Mouse (Mus musculus) CD8-positive naive resting alpha-beta T cell, adult 2 months (primary cell): Measurements from ENCODE around the gene Prr5l.

Source experiments
- DNase-seq, 2 experiments: peaks; one replicate each; pipeline ENCODE4 v3.0.0; 2022; ENCODE audit warnings: low read depth in 2 of 2, low spot score in 2 of 2

Gene Prr5l

DNA sequence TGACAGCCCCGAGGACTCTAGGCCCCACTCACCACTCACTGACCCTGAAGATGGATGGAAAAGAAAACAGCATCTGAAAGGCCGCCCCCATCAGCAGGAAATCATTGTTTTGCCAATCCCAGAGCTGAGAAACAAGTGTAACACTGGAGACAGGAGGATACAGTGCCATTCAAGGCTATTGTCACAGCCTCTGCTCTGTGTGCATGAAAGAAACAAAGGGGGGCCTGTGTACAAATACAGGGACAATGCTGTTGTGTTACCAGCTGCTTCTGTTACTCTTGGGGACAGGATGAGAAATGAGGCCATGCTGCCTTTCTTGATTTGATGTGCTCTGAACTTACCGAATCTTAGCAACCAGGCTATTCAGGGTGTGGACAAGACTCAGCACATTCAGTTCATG is at the start of gene Prr5l:
TSS of gene Prr5l (minus strand) at position 30 of the 400 bp plus-strand sequence.
- DNase-seq: no peak

DNA sequence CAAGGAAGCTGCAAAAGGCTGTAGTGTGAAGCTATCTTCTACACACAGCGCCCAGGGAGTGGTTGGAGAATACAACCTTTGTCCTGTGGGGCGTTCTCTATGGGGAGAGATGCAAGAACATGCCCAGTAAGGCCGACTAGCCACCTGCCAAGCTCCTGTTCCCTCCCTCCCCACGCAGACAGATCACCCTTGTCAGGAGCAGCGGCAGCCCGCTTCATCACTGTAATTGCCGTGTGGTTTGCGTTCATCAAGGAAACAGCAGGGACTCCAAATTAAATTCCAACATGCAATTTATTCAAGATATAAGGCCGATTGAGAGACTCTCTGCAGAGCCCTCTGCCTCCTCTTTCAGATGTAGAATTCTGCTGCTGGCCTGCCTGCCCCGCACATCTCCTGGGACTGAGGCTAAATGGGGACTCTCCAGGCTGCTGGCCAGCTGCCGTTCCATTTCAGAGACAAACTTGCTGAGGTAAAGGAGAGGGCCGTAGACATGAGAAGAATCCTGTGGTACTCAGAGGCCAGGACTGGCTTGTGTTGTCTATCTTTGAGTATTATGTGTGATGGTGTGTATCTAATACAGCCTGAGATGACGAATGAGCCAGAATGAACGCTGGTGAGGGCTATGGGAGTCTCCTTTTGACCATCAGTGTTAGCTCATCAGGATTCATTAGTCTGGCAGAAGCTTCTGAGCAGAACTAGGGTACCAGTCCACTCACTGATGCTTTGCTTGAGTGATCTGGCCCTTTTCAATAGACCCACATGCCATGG is 49.5 kb upstream of the Prr5l start:
- DNase-seq: no peak

DNA sequence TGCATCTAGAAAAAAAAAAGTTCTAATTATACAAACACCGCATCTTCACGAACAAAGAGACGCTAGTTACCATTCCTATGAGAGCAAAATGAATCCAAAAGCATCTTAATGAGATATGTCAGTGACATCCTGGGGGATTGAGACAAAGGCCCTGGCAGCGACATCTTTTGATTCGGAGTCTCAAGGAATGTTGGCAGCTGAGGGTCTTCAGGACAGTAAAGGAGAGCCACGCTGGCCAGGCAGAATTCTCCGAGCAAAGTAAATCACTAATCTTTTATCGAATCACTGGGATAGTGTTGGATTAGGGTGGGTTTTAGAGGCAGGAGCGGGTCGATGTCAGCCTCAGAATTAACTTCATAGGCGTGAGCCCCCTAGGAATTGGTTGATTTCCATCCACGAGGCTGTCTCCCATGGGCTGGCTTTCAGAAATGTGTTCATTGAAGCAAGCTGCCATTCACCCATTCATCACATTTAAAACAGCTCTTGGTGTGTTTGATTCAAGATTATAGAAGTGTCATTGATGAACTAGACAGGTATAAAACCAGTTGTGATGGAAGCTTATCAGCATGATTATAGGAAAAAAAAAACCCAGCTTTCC is 42.9 kb upstream of the Prr5l start:
- no peak for DNase-seq

DNA sequence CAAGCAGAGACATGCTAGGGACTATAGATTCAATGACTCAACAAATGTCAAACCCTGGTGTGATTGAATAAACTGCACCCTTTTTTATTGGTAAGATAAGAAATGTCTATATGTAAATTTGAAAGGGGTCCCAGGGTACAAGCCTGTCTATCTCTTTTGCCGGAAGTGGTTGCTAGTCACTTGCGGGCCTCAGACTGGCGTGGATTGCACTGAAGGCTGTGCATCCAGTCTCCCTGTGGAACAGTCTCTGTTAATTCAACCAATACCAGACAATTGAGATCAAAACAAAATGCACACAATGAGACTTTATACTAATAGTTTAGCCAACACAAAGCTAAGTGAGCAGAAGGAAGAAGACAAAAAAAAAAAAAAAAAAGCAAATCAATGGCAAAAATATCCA is 42.4 kb upstream of the Prr5l start:
- DNase-seq: no peak

DNA sequence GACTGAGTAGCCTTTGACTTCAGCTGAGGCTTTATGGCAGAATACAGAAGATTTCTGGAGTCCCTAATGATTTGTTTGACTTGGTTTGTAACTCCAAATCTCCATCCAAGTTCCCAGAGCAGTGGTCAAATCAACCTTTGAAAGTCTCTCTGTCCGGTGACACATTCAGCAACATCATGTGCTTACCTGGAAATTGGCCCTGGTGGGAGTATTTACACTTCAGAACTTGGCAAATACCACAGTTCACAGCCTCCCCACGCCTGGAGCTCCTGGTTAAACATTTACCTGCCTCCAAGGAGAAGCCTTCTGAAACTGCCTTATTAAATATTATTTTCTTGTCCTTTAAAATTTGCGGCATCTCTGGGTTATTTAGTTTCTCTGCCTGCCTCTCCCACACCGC is 40.4 kb upstream of the Prr5l start:
- no peak for DNase-seq

DNA sequence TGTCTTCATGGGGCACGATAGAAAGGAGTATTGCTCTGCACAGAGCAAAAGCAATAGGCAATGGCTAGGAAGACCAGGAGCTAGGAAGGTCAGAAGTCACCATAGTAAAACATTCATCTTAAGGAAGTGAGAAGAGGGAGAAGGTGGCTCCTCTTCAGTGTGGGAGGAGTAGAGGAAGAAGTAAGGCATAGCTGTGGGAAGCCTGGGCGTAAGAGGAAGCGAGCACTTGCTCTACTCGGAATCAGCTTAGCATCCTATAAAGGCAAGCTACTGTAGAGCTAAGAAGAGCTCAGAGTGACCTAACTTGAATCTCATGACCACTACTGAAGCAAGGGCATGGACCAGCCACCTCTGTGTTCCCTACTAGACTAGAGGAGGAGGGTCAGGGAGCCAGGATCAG is 39.5 kb upstream of the Prr5l start:
- no peak for DNase-seq

DNA sequence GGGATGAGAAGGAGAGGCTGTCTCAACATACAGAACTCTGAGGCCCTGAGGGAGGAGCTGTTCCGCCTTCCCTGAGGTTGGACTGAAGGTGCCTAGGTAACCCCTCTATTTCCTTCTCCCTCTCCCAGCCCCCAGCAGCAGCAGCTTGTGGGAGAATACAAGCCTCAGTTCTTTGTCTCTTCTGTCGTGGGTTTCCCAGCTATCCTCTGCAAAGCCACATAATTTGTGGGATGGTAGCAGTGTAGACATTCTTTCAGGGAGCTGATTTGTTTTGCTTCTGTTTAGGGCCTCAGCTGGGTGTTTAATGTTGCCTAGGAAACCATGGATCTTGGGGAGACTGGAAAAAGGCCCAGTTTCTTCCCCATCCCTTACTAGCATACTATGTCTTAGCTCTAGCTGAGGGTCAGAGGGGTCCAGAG is 37.3 kb upstream of the Prr5l start:
- no peak for DNase-seq

DNA sequence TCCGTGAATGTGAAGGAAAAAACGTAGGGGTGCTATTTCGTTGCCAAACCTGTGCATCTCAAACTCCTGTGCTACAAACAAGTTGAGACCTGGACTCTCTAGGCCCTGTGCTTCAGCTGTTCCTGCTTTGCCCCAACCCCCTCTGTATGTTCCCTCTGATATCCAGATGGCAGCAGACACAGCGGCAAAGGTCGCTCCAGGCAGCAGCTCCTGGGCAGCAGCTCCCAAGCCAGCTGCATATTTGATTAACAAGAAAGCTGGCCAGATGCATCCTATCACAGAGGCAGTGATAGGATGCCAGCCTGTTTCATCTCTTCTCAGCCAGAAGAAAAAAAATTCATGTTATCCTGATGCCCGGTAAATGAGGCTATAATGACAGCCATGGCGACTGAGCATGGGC is 35.7 kb upstream of the Prr5l start:
- DNase-seq: no peak

DNA sequence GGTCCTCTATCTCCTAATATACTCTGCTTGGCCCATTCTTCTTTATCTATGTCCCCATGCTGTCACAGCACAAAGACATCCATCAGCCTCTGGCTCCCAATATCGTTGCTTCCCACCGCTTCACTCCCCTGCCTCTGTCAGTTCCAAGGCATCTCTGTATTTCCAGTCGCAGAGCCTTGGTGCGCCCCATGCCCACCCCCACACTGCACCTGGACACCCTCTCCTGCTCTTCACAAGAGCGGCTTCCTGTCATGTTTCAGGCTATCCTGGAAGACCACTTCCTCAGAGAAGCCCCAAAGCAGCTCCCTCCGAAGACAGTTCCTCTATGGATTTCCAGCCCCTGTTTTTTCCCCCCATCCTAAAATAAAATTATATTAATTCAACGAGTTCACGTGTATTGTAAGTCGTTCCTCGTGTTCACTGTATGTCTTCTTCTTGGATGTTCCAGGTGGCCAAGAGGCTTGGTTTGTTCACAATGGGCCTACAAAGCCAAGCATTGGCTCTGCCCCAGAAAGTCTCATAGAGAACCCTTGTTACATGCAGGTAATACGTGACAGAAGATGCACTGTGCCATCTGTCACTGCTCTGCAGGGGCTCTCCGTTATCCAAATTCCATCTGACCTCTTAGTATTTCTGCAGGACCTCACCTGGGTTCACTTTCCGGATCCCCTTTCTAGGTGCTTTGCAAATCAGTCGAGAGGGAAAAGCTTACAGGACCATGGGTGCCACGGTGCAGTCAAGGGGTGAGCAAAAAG is 26.7 kb upstream of the Prr5l start:
- no peak for DNase-seq

DNA sequence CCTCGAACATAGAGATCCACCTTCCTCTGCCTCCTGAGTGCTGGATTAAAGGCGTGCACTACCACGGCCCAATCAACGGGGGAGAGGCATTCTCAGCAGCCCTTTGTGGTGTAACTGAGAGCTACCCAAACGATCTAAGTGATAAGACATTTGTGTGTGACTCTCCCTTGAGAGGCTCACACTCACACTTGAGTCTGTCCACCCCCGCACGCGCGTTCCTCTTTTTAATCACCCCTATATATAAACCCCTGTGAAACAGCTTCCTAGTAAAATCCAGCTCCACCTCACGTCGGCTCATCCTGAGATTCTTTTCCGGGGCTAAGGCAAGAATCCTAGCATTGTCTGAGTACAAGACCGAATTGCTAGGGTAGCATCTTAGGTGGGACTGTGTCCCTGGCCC is 25.9 kb upstream of the Prr5l start:
- no peak for DNase-seq

DNA sequence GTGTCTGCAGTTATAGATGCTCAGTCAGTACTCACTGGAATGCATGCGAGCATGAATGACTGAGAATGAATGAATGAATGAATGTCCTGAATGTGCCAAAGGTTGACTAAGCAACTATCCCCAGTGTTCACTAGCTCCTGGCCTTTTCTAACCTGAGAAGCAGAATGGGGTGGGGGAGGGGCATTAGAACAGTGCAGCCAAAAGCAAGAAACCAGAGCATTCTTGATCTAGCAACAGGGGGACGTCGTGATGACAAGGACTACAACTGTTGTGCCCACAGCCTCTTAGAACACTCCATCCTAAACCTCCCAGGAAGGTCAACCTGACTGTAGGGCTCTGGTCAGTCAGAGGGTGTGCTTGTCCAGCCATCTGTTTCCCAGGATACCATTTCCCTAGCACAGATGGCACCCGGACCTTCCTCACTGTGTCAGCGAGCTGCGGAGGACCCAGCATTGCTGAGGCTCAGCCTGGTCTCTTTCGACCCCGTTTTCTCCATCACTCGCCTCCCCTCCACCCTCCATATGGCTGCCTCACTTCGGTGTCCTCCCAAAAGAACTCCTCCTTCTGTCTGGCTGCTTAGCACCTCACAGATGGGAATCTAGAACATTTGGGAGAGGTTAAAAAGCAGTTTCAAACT is 24.7 kb upstream of the Prr5l start:
- no peak for DNase-seq

DNA sequence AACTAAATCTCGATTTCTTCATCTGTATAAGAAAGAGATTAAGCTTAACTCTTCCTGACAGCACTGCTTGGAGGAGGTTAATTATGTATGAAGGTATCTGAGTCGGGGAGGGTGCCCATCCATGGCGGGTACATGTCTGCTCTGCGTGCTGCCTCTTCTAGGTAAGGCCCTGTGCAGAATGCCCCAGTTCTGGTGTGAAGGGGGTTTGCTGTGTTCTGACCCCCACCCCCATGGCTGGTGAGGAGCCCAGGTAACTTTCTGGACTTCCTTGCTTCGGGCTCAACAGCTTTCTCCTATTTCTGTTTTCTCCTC is 23.5 kb upstream of the Prr5l start:
- DNase-seq: no peak

DNA sequence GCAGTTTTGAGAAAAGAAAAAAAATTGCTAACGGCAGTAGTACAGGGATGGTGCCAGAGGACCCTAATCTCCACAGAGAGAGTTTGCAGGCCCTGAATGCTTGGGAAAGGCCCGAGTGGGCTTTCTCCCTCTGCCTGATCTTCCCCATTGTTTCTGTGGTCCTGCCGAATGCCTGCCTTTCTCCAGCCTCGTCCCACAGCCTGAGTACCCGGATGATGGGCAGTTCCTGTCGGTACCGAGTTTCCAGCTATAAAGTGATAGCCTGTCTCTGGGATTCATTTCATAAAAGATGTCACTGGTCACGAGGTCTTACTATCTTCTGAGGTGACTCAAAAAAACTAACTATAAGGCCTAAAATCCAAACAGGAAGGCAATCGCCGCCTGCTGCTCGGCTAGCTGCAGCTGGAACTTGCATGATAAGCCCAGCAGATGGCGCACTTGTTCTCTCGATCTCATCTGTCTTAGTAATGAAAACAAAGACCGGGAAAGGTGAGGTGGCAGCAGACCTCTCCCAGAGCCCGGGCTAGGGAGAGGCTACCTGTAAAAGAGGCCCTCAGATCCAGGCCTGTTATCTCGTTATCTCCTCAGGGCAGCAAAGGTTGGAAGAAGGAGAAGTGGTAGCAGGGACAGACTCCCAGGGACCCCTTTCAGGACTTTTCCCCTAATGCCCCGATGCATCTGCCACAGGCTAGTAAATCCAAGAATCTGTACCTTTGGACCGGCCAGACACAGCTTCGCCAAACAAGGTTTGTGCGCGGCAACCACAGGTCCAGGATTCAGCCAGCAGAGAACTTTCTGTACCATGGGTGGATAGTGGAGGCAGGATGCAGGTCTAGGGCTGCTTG is 22.9 kb upstream of the Prr5l start:
- peak; percentile 45 to 66 for DNase-seq

DNA sequence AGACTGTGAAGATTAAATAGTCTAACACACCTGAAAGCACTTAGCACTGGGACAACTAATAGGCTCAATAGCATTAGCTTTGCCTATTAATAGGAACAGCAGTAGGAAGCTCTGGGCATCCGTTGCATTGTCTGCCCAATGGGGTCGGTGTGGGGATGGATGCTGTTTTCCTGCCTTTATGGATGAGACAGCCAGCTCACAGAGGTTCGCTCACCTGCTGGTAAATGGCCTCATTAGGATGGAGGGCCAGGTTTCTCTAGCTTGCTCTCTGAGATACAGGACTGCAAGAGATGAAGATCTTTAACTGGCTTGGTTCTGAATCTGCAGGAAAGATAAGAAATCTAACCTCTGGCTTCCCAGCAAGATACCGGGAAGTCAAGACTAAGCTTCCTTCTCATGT is 19.4 kb upstream of the Prr5l start:
- DNase-seq: no peak

DNA sequence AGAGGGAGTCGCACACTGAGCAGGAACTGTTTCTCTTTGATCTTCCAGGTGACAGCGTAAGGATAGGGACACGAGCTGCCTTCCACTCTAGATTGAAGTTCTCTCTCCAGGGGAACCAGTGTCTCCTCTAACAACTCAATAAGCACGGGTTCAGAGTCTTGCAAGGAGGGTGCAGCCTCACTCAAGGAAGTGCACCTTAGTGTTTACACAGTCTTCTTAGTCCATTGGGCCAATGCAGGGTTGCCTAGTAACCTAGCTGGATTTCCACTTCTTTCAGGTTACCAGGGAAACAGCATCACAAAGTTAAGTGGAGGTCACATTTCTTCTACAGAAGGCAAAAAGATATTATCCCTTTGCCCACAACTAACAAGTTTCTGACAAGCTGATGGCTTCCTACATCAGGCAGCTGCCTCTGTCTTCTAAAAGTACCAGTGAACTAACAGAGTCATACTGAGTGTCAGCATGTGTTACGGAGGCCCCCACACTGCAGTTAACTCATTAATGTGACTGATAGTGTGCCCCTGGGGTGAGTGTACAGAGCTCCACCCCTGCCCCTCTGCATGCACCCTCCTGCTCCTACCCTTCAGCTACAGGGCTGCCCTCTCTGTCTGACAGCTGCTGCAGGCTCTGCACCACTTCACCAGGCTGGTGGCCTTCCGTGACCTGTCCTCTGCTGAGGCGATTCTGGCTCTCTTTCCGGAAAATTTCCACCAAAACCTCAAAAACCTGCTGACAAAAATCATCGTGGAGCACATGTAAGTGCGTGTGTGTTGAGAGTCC is 13.8 kb upstream of the Prr5l start:
- no peak for DNase-seq

DNA sequence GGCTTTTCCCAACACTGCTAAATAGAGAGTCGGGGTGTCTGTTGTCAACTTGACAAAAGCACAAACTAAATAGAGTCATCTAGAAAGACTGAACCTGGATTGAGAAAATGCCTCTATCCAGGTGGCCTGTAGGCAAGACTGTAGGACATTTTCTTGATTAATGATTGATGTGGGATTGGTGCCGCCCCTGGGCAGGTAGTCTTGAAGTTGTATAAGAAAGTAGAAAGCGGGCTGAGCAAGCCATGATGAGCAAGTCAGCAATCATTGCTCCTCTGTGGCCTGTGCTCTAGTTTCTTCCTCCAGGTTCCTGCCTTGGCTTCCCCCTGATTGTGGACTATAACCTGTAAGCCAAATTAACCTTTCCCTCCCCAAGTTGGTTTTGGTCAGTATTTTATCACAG is 11.3 kb upstream of the Prr5l start:
- no peak for DNase-seq

DNA sequence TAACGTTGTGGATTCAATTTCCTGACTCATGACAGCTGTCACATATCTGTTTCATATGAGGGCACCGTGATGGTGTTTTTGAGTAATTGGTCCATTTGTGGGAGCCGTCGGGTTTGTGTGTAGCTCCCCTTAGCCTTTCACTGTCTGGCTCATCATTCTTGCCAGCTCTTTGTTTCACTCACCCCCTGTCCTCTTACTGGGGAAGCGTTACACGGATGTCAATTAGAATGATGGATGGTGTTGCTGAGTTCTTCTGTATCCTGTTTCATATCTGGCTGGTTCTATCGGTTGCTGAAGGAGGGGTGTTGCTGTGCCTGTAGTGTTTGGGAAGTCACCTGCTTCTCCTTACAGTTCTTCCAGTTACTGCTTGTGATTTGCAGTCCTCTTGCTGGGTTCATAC is 8.3 kb upstream of the Prr5l start:
- DNase-seq: no peak

DNA sequence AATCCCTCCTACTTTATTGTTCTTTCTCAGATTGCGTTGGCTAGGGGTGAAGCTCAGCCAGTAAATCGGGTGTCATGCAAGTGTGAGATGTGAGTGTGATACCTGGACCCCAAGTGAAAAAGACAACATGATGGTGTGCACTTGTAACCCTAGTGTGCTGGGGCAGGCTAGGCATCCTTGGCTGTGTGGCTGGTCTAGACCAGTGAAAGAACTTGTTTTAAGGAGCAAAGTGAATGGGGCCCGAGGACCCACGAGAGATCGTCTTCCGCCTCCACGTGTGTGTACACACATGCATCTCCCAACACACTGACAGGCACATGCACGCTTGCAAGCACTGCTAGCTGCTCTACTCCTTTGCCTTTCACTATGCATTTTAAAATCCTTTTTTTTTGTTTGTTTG is 6.1 kb upstream of the Prr5l start:
- no peak for DNase-seq

DNA sequence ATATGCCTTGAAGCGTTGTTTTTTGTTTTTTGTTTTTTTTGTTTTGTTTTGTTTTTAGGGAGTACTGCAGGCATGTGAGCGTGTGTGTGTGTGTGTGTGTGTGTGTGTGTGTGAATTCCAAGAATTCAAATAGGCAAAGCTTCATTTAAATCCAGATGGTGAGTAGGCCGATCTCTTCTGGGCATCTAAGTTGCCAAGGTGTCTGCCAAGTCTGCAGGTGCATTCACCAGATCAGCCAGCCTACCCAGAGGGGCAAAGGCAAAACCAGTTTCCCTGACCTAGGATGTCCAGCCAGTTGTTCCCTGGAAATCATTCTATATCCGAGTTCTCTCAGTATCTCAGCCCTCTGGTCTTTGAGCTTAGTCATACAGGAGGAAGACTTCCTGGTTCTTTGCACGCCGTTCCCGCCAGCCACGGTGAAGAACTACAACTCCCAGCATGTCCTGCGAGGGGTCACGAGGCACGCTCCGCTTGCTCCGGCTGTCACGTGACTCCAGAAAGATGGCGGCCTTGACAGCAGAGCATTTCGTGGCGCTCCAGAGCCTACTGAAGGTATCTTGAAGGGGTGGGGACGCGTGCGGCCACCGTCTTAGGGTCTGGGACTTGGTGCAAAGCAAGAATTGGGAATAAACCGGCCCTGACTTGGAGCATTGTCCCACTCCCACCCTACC is 3.1 kb upstream of the Prr5l start, which contains the start of gene Commd9:
TSS of gene Commd9 (plus strand) at position 480 of the 671 bp plus-strand sequence.
- peak; percentile 86 to 93 for DNase-seq

DNA sequence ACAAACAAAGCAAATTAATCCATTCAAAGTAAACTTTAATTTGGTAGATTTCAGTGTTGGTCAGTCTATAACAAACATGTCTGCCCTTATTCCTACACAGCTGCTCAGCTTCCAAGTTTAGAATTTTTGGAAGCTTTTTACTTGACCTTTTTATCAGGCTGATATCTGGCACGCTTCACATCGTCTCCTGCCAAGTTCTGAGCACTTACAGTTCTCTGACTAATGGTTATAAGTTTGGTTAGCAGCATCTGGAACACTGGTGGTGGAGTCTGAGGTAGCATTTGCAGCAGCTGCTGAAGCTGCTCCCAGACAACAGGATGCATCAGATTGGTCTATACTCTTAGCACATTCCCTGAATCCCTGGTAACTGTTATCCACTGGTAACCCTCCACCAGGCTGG is 1.5 kb upstream of the Prr5l start:
- no peak for DNase-seq
